Mouse (Mus musculus): ENCODE results near the gene Arhgef7. TPM values are rescaled to one million over a fixed set of nuclear protein-coding genes. Genes with fewer than 3 reads are reported as not detected.

Gene Arhgef7
- polyA plus RNA-seq, 1 experiment from 2014 or later: 27.7 TPM

GRCm38 (mm10) chr8:11754723-11755122, 27.2 kb downstream of the Arhgef7 start:
- Histone ChIP-seq H3K9ac (no peak overlapping the region), H3K4me3 (replicated peaks) (no peak overlapping the region), H3K4me2 (replicated peaks) (no peak overlapping the region), H3K4me1 (replicated peaks) (peaks cover 9% of the 10 kb centered on the region), H3K9me3 (no peaks in the 10 kb centered on the region), H3K27ac (no peak overlapping the region), H3K27me3 (replicated peaks) (no peaks in the 10 kb centered on the region), H3K36me3 (no peaks in the 10 kb centered on the region)
- no peak for ATAC-seq

- no peaks in the 10 kb centered on the region for H3K9me3 ChIP-seq
- no peak overlapping the region for H3K4me3 ChIP-seq (replicated peaks)
- peaks cover 9% of the 10 kb centered on the region for H3K4me1 ChIP-seq (replicated peaks)
- WGBS: 12% methylated on average over 5 of the region's 5 CpGs
- no peak overlapping the region for H3K9ac ChIP-seq
- H3K4me2 ChIP-seq (replicated peaks): no peak overlapping the region
- no peak overlapping the region for H3K27ac ChIP-seq
- no peaks in the 10 kb centered on the region for H3K36me3 ChIP-seq
- H3K27me3 ChIP-seq (replicated peaks): no peaks in the 10 kb centered on the region
- no peak for ATAC-seq
These were observed 28.4 kb downstream of the Arhgef7 start for GRCm38 (mm10) chr8:11755873-11756272.

GRCm38 (mm10) chr8:11757568-11758481, 30.3 kb downstream of the Arhgef7 start:
- no peaks in the 10 kb centered on the region for H3K27me3 ChIP-seq (replicated peaks)
- peak overlapping the region; percentile 74 for H3K4me2 ChIP-seq (replicated peaks)
- WGBS: 2% methylated on average over 56 of the region's 59 CpGs
- H3K9me3 ChIP-seq: no peaks in the 10 kb centered on the region
- H3K9ac ChIP-seq: peak overlapping the region; percentile 97
- H3K36me3 ChIP-seq: no peaks in the 10 kb centered on the region
- H3K4me1 ChIP-seq (replicated peaks): peaks cover 9% of the 10 kb centered on the region
- H3K4me3 ChIP-seq (replicated peaks): peak overlapping the region; percentile 89
- H3K27ac ChIP-seq: peak overlapping the region; percentile 94
- peak; percentile 98 for ATAC-seq

- H3K27ac ChIP-seq: peak overlapping the region; percentile 94
- H3K4me1 ChIP-seq (replicated peaks): peaks cover 9% of the 10 kb centered on the region
- H3K36me3 ChIP-seq: no peaks in the 10 kb centered on the region
- no peaks in the 10 kb centered on the region for H3K9me3 ChIP-seq
- H3K9ac ChIP-seq: peak overlapping the region; percentile 97
- peak overlapping the region; percentile 74 for H3K4me2 ChIP-seq (replicated peaks)
- peak; percentile 26 for ATAC-seq
- 1% methylated on average over 41 of the region's 53 CpGs for WGBS
- H3K27me3 ChIP-seq (replicated peaks): no peaks in the 10 kb centered on the region
- peak overlapping the region; percentile 89 for H3K4me3 ChIP-seq (replicated peaks)
These were observed 31.2 kb downstream of the Arhgef7 start for GRCm38 (mm10) chr8:11758482-11759281.

- 91% methylated on average over 6 of the region's 6 CpGs for WGBS
- no peak for ATAC-seq
- no peak overlapping the region for H3K9ac ChIP-seq
- no peak overlapping the region for H3K4me2 ChIP-seq (replicated peaks)
- no peaks in the 10 kb centered on the region for H3K9me3 ChIP-seq
- peaks cover 9% of the 10 kb centered on the region for H3K4me1 ChIP-seq (replicated peaks)
- no peaks in the 10 kb centered on the region for H3K36me3 ChIP-seq
- H3K4me3 ChIP-seq (replicated peaks): no peak overlapping the region
- no peaks in the 10 kb centered on the region for H3K27me3 ChIP-seq (replicated peaks)
- no peak overlapping the region for H3K27ac ChIP-seq
These were observed 34.0 kb downstream of the Arhgef7 start for GRCm38 (mm10) chr8:11761551-11761950.

- no peaks in the 10 kb centered on the region for H3K27me3 ChIP-seq (replicated peaks)
- no peaks in the 10 kb centered on the region for H3K9me3 ChIP-seq
- H3K9ac ChIP-seq: no peak overlapping the region
- H3K4me1 ChIP-seq (replicated peaks): peaks cover 9% of the 10 kb centered on the region
- H3K4me3 ChIP-seq (replicated peaks): no peak overlapping the region
- no peak overlapping the region for H3K4me2 ChIP-seq (replicated peaks)
- WGBS: 68% methylated on average over 5 of the region's 5 CpGs
- H3K36me3 ChIP-seq: no peaks in the 10 kb centered on the region
- ATAC-seq: no peak
- H3K27ac ChIP-seq: no peak overlapping the region
These were observed 34.5 kb downstream of the Arhgef7 start for GRCm38 (mm10) chr8:11762048-11762447.

- no peak overlapping the region for H3K4me3 ChIP-seq (replicated peaks)
- H3K27ac ChIP-seq: no peak overlapping the region
- H3K9ac ChIP-seq: no peak overlapping the region
- no peak for ATAC-seq
- H3K27me3 ChIP-seq (replicated peaks): no peaks in the 10 kb centered on the region
- no peak overlapping the region for H3K4me2 ChIP-seq (replicated peaks)
- 92% methylated on average over 7 of the region's 7 CpGs for WGBS
- H3K4me1 ChIP-seq (replicated peaks): peaks cover 6% of the 10 kb centered on the region
- H3K36me3 ChIP-seq: no peaks in the 10 kb centered on the region
- H3K9me3 ChIP-seq: no peaks in the 10 kb centered on the region
These were observed 35.3 kb downstream of the Arhgef7 start for GRCm38 (mm10) chr8:11762821-11763220.

- no peak for ATAC-seq
- 82% methylated on average over 5 of the region's 5 CpGs for WGBS
- H3K4me3 ChIP-seq (replicated peaks): no peak overlapping the region
These were observed 39.8 kb downstream of the Arhgef7 start for GRCm38 (mm10) chr8:11767213-11767840.

GRCm38 (mm10) chr8:11770001-11770400, 42.5 kb downstream of the Arhgef7 start:
- H3K9ac ChIP-seq: no peak overlapping the region
- ATAC-seq: no peak
- 93% methylated on average over 6 of the region's 6 CpGs for WGBS

More at GRCm38 (mm10) chr8:11767213-11767840, 39.8 kb downstream of the Arhgef7 start:
- no peaks in the 10 kb centered on the region for H3K9me3 ChIP-seq
- H3K4me2 ChIP-seq (replicated peaks): no peak overlapping the region
- H3K36me3 ChIP-seq: no peaks in the 10 kb centered on the region
- H3K27me3 ChIP-seq (replicated peaks): no peaks in the 10 kb centered on the region
- H3K9ac ChIP-seq: no peak overlapping the region
- H3K4me1 ChIP-seq (replicated peaks): no peaks in the 10 kb centered on the region
- H3K27ac ChIP-seq: no peak overlapping the region

GRCm38 (mm10) chr8:11770521-11771080, 43.1 kb downstream of the Arhgef7 start:
- peaks cover 24% of the 10 kb centered on the region for H3K4me1 ChIP-seq (replicated peaks)
- no peak overlapping the region for H3K4me3 ChIP-seq (replicated peaks)
- WGBS: 67% methylated on average over 7 of the region's 7 CpGs
- H3K27me3 ChIP-seq (replicated peaks): no peaks in the 10 kb centered on the region
- H3K36me3 ChIP-seq: no peaks in the 10 kb centered on the region
- no peak overlapping the region for H3K4me2 ChIP-seq (replicated peaks)
- H3K9me3 ChIP-seq: no peaks in the 10 kb centered on the region
- no peak overlapping the region for H3K9ac ChIP-seq
- no peak for ATAC-seq
- no peak overlapping the region for H3K27ac ChIP-seq

More at GRCm38 (mm10) chr8:11770001-11770400, 42.5 kb downstream of the Arhgef7 start:
- H3K27me3 ChIP-seq (replicated peaks): no peaks in the 10 kb centered on the region
- H3K27ac ChIP-seq: no peak overlapping the region
- H3K4me1 ChIP-seq (replicated peaks): peaks cover 18% of the 10 kb centered on the region
- no peak overlapping the region for H3K4me2 ChIP-seq (replicated peaks)
- H3K36me3 ChIP-seq: no peaks in the 10 kb centered on the region
- no peak overlapping the region for H3K4me3 ChIP-seq (replicated peaks)
- H3K9me3 ChIP-seq: no peaks in the 10 kb centered on the region

- Histone ChIP-seq H3K27ac (no peak overlapping the region), H3K4me1 (replicated peaks) (peaks cover 26% of the 10 kb centered on the region), H3K36me3 (no peaks in the 10 kb centered on the region), H3K4me3 (replicated peaks) (no peak overlapping the region), H3K4me2 (replicated peaks) (no peak overlapping the region), H3K27me3 (replicated peaks) (no peaks in the 10 kb centered on the region), H3K9ac (no peak overlapping the region), H3K9me3 (no peaks in the 10 kb centered on the region)
- no peak for ATAC-seq
- 92% methylated on average over 5 of the region's 5 CpGs for WGBS
These were observed 44.1 kb downstream of the Arhgef7 start for GRCm38 (mm10) chr8:11771608-11772007.
